Mouse (Mus musculus) myocyte (in vitro differentiated cells): Measurements from ENCODE around the gene Apom. TPM values are rescaled to one million over a fixed set of nuclear protein-coding genes. Genes with fewer than 3 reads are reported as not detected.

Source experiments
- H3K27me3 ChIP-seq: one replicate; pipeline ENCODE4 v1.6.1; 2011; ENCODE audit not compliant: control insufficient read depth, insufficient read depth, insufficient read length
- H3K36me3 ChIP-seq: one replicate; pipeline ENCODE4 v1.6.1; 2011; ENCODE audit not compliant: control insufficient read depth, insufficient read depth
- H3K4me2 ChIP-seq: one replicate; pipeline ENCODE4 v1.6.1; 2011; ENCODE audit warnings: low read depth, control low read depth
- H3K4me3 ChIP-seq: one replicate; pipeline ENCODE4 v1.5.1; 2011; ENCODE audit warnings: mild to moderate bottlenecking, control low read depth, moderate library complexity
- H3K79me2 ChIP-seq: one replicate; pipeline ENCODE4 v1.6.1; 2011; ENCODE audit not compliant: control insufficient read depth, insufficient read depth
- H3ac ChIP-seq: one replicate; pipeline ENCODE4 v1.6.1; 2011; ENCODE audit not compliant: control insufficient read depth, insufficient read length
- CEBPB ChIP-seq: IDR thresholded peaks from 2 replicates; pipeline ENCODE4 v1.6.1; 2011; ENCODE audit warnings: mild to moderate bottlenecking, moderate library complexity; ENCODE audit not compliant: poor library complexity, insufficient read depth, severe bottlenecking
- E2F4 ChIP-seq: IDR thresholded peaks from one replicate; pipeline ENCODE4 v1.6.1; 2011; ENCODE audit warnings: mild to moderate bottlenecking, control low read depth, moderate library complexity; ENCODE audit not compliant: insufficient read depth
- MAX ChIP-seq: IDR thresholded peaks from one replicate; pipeline ENCODE4 v1.6.1; 2011; ENCODE audit warnings: low read depth, mild to moderate bottlenecking, control low read depth
- MYOD1 ChIP-seq, 3 experiments: IDR thresholded peaks; one replicate each; pipeline ENCODE4 v1.6.1; 2011; ENCODE audit warnings: control low read depth in 2 of 3, low read depth in 2 of 3, mild to moderate bottlenecking in 2 of 3, moderate library complexity in 1 of 3; ENCODE audit not compliant: insufficient read length in 2 of 3, control insufficient read depth in 1 of 3
- MYOG ChIP-seq, 3 experiments: IDR thresholded peaks; one replicate each; pipeline ENCODE4 v1.6.1; 2011; ENCODE audit warnings: control low read depth in 2 of 3, low read depth in 2 of 3, mild to moderate bottlenecking in 2 of 3; ENCODE audit not compliant: insufficient read length in 2 of 3, control insufficient read depth in 1 of 3, insufficient read depth in 1 of 3
- POLR2A ChIP-seq: IDR thresholded peaks from one replicate; pipeline ENCODE4 v1.6.1; 2011; ENCODE audit warnings: low read depth, mild to moderate bottlenecking, control low read depth, moderate library complexity; ENCODE audit not compliant: insufficient read length
- POLR2AphosphoS2 ChIP-seq: IDR thresholded peaks from one replicate; pipeline ENCODE4 v1.6.1; 2011; ENCODE audit warnings: low read depth, control low read depth; ENCODE audit not compliant: insufficient read length
- REST ChIP-seq: IDR thresholded peaks from one replicate; pipeline ENCODE4 v1.6.1; 2011; ENCODE audit warnings: mild to moderate bottlenecking, control low read depth, moderate library complexity; ENCODE audit not compliant: insufficient read depth, insufficient read length
- SRF ChIP-seq: IDR thresholded peaks from one replicate; pipeline ENCODE4 v1.6.1; 2011; ENCODE audit warnings: low read depth; ENCODE audit not compliant: control insufficient read depth, insufficient read length
- TCF12 ChIP-seq: IDR thresholded peaks from one replicate; pipeline ENCODE4 v1.6.1; 2011; ENCODE audit warnings: mild to moderate bottlenecking, control low read depth; ENCODE audit not compliant: poor library complexity, insufficient read depth, severe bottlenecking
- TCF3 ChIP-seq: IDR thresholded peaks from one replicate; pipeline ENCODE4 v1.6.1; 2011; ENCODE audit warnings: low read depth, control low read depth; ENCODE audit not compliant: insufficient read length
- USF1 ChIP-seq: IDR thresholded peaks from one replicate; pipeline ENCODE4 v1.6.1; 2011; ENCODE audit warnings: low read depth, mild to moderate bottlenecking, control low read depth, moderate library complexity
- polyA plus RNA-seq: library from polyadenylated mRNA; unstranded; fragments of >200 nt; fragmentation: generic; extraction: Trizol; gene quantifications from one replicate; pipeline ENCODE4 v1.2.1, GENCODE M21; 2012; ENCODE audit warnings: missing spikeins

Gene Apom
- polyA plus RNA-seq, 1 experiment: 0.18 TPM

DNA sequence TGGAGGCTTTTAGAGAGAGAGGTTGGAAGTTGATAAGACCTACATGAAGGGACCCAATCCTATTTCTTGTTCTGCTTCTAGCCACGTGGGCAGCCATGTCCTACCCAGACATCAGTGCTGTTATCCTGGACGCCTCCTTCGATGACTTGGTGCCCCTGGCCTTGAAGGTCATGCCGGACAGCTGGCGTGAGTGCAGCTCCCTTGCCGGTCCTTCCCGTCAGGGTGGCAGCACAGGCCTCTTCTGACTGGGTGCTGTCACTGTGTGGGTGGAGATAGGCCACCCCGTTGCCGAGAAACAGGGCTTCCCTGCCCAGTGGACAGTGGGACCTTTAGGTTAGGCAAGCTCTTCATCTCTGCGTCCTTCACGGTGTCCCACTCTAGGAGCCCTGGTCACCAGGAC lies 30.7 kb downstream of the Apom start:
- Histone ChIP-seq H3K36me3 (peaks cover 4% of the 10 kb centered on the region), H3ac (no peak overlapping the region), H3K4me2 (no peak overlapping the region), H3K79me2 (no peaks in the 10 kb centered on the region), H3K27me3 (no peaks in the 10 kb centered on the region), H3K4me3 (no peak overlapping the region)
- TF ChIP-seq USF1 (no peak), SRF (no peak), TCF3 (no peak), POLR2AphosphoS2 (no peak), MYOG (IDR thresholded peaks at IDR 0.05; ENCODE audit: control insufficient read depth in 1 of 3, insufficient read depth in 1 of 3, insufficient read length in 2 of 3, low read depth in 2 of 3) (no peak), REST (no peak), MAX (no peak), TCF12 (no peak), POLR2A (no peak), MYOD1 (IDR thresholded peaks at IDR 0.05; ENCODE audit: control insufficient read depth in 1 of 3, insufficient read length in 2 of 3, low read depth in 2 of 3) (no peak)

DNA sequence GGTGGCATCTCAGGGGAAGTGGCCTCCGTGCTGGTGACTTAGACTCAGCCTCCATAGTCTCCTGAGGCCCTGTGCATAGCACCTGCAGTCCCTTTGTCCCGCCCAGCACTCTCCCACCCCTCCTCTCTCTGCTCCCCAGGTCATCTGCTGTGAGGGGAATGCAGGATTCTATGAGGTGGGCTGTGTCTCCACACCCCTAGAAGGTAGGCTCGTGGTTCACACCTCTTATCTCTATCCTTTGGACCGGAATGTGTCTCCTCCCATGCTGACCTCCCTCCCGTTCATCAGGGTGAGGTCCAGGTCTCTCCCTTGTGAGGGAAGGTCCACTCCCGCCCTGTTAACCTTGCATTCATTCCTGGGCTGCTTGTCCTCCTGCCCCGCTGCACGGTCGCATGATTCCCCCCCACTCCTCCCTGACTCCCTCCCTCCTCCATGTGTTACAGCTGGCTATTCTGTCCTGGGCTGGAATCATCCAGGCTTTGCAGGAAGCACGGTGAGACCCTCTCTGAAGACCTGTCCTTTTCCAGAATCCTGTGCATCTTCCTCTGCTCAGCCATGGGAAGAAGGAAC lies 31.6 kb downstream of the Apom start:
- Histone ChIP-seq H3K4me3 (no peak overlapping the region), H3K4me2 (no peak overlapping the region), H3K27me3 (no peaks in the 10 kb centered on the region), H3K79me2 (no peaks in the 10 kb centered on the region), H3ac (no peak overlapping the region), H3K36me3 (peaks cover 4% of the 10 kb centered on the region)
- TF ChIP-seq E2F4: no peak

DNA sequence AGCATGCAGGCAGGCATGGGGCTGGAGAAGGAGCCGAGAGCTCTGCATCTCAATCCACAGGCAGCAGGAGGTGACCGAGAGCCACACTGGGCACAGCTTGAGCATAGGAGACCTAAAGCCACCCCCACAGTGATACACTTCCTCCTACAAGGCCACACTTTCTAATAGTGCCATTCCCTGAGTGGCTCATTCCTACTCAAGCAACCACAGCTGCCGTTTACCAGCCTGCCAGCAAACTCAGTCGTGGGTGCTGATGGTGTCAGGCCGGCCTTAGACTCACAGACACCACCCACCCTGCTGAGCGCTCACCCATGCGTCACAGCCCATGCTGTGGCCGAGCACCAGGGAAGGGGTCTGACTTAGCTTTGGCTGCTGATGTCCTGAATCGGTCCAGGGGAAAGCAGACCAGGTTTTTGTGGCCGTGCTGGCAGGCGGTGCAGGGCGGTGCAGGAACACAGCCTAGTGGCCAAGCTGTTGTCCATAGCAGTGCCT lies 34.6 kb downstream of the Apom start:
- TF ChIP-seq REST (no peak), MYOG (IDR thresholded peaks at IDR 0.05; ENCODE audit: control insufficient read depth in 1 of 3, insufficient read depth in 1 of 3, insufficient read length in 2 of 3, low read depth in 2 of 3) (no peak), POLR2A (no peak), MAX (no peak)
- no peaks in the 10 kb centered on the region for H3K79me2 ChIP-seq
- no peak overlapping the region for H3K4me2 ChIP-seq
- H3ac ChIP-seq: no peak overlapping the region
- H3K27me3 ChIP-seq: no peaks in the 10 kb centered on the region
- H3K36me3 ChIP-seq: peaks cover 4% of the 10 kb centered on the region
- no peak overlapping the region for H3K4me3 ChIP-seq

DNA sequence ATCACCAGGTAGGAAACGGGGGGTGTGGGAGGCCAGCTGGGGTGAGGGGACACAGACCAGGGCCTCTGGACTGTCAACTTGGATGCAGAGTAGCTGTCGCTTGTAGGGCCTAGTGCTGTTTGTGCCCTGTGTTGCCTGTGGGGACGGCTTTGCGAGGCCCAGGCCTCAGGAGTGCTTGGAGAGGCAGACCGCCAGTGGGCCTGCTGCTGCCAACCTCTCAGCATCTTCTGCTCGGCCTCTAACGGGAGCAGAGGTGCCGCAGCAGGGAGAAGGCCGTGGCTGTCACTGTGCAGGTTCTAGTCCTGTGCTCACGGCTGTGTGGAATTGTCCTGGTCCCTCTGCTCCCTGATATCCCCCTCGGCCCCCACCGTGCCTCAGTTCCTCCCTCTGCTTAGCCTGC lies 35.3 kb downstream of the Apom start:
- Histone ChIP-seq H3ac (no peak overlapping the region), H3K4me2 (no peak overlapping the region), H3K79me2 (no peaks in the 10 kb centered on the region), H3K27me3 (no peaks in the 10 kb centered on the region), H3K36me3 (peaks cover 4% of the 10 kb centered on the region), H3K4me3 (no peak overlapping the region)
- no peak for TF ChIP-seq CEBPB
- no peak for TF ChIP-seq TCF3
- no peak for TF ChIP-seq SRF

DNA sequence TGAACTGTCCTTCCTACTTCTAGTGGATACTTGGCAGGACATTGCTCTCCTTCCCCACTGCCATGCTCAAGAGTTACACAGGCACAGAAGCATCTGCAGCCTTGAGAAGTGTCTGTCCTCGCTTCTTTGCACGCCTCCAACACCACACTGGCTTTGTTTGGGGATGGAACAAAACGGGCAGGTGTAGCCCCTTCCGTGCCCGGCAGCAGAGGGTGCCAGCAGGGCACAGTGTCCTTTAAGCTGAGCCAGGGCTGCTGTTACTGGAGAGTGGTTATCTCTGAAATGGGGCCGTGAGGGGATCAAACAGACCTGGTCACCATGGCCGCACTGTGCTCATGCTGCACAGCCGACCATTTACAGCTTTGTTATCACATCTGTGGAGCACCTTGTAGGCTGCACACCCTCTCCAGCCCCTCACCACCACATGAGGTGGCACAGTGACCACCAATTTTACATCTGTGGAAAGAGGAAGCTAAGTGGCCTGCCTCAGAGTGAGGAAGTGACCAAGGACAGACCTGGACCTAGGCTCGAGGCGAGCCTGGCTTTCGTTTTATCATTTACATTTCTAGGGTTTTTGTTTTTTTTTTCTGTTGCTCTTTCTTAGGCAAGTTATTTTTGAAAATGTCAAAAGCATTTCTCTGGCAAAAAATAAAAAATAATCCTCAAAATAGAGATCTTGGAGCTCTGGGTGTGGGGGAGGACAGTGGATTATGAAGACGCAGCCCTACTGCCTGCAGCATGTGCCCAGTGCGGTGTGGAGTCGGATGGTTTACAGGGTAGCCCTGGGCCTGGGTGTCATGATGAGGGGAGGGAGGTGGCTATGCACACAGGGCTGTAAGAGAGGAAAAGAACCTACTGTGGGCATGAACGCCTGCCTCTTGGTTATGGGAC lies 37.1 kb downstream of the Apom start:
- TF ChIP-seq SRF: no peak
- no peak for TF ChIP-seq MYOG (IDR thresholded peaks at IDR 0.05; ENCODE audit: control insufficient read depth in 1 of 3, insufficient read depth in 1 of 3, insufficient read length in 2 of 3, low read depth in 2 of 3)
- TF ChIP-seq E2F4: no peak
- TF ChIP-seq CEBPB: no peak
- no peak for TF ChIP-seq TCF12
- no peak for TF ChIP-seq MAX
- TF ChIP-seq MYOD1 (IDR thresholded peaks at IDR 0.05; ENCODE audit: control insufficient read depth in 1 of 3, insufficient read length in 2 of 3, low read depth in 2 of 3): no peak
- no peak for TF ChIP-seq USF1
- no peak for TF ChIP-seq POLR2AphosphoS2
- TF ChIP-seq POLR2A: no peak
- TF ChIP-seq REST: no peak
- H3K79me2 ChIP-seq: peaks cover 10% of the 10 kb centered on the region
- H3ac ChIP-seq: no peak overlapping the region
- no peaks in the 10 kb centered on the region for H3K36me3 ChIP-seq
- no peak overlapping the region for H3K4me3 ChIP-seq
- H3K4me2 ChIP-seq: no peak overlapping the region
- H3K27me3 ChIP-seq: no peaks in the 10 kb centered on the region
